Mouse (Mus musculus) embryonic facial prominence, embryonic 15.5 days (tissue): ENCODE measurements at regions not wholly inside any gene's neighbourhood (a gene's known extent, or its start where the extent isn't known, plus 50 kb on each side); places are given as distances from the start of the nearest gene placed in this dataset.

Experiments
- ATAC-seq: fragments of 200-750 bp; cut with Nextera tagmentation; 2 replicates; pipeline ENCODE4 v1.8.0; 2017; ENCODE audit warnings: low read depth, moderate TSS enrichment; ENCODE audit not compliant: insufficient number of reproducible peaks, low FRiP score, low TSS enrichment
- H3K27ac ChIP-seq: fragments of 300-500 bp; sonication (generic); replicated peaks from 2 replicates; pipeline ENCODE4 v1.5.1; 2015; ENCODE audit warnings: mild to moderate bottlenecking, inconsistent platforms
- H3K27me3 ChIP-seq: fragments of 300-500 bp; sonication (generic); 2 replicates; pipeline ENCODE4 v1.6.1; 2015; ENCODE audit warnings: inconsistent platforms
- H3K36me3 ChIP-seq: fragments of 300-500 bp; sonication (generic); 2 replicates; pipeline ENCODE4 v1.6.1; 2015; ENCODE audit warnings: mild to moderate bottlenecking, inconsistent platforms
- H3K4me1 ChIP-seq: fragments of 300-500 bp; sonication (generic); 2 replicates; pipeline ENCODE4 v1.6.1; 2015; ENCODE audit warnings: inconsistent platforms
- H3K4me2 ChIP-seq: fragments of 300-500 bp; sonication (generic); replicated peaks from 2 replicates; pipeline ENCODE4 v1.6.1; 2015; ENCODE audit warnings: mild to moderate bottlenecking, inconsistent platforms
- H3K4me3 ChIP-seq: fragments of 300-500 bp; sonication (generic); replicated peaks from 2 replicates; pipeline ENCODE4 v1.5.1; 2015; ENCODE audit warnings: mild to moderate bottlenecking, inconsistent platforms
- H3K9ac ChIP-seq: fragments of 300-500 bp; sonication (generic); 2 replicates; pipeline ENCODE4 v1.6.1; 2015; ENCODE audit warnings: inconsistent platforms
- H3K9me3 ChIP-seq: fragments of 300-500 bp; sonication (generic); replicated peaks from 2 replicates; pipeline ENCODE4 v1.6.1; 2016; ENCODE audit warnings: inconsistent platforms
- WGBS: fragments of 180-500 bp; shearing (Covaris S2); methylation state at CpG from one replicate; pipeline ENCODE4 v1.1.7; 2015; 5-methylcytosine and 5-hydroxymethylcytosine counted together

DNA sequence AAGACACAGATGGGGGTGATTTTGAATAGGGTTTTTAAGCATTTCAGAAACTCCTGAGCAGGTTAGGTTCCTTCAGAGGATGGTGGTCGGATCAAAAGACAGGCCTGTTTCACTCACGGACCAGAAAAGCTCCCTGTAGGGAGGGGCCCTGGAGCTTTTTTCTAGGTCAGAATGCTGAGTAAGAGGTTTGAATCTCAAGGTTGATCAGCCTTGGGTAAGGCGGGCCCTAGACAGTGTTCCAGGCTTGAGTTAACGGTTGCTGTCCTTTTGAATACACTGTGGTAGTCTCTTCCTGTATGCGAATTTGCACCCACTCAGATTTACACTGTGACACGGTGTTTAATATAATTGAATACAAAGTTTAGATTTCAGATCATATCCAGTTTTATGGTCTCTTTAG, 75.2 kb upstream of the 1700020N01Rik start:
- Histone ChIP-seq H3K27me3 (no peaks in the 10 kb centered on the region), H3K27ac (no peak overlapping the region), H3K4me1 (0 out of 2 replicates have a peak, but pooled peaks cover 5% of the 10 kb centered on the region), H3K36me3 (no peaks in the 10 kb centered on the region), H3K4me2 (no peak overlapping the region), H3K9ac (no peak overlapping the region), H3K4me3 (no peak overlapping the region), H3K9me3 (no peaks in the 10 kb centered on the region)
- no peak for ATAC-seq
- 75% methylated on average over 6 of the region's 6 CpGs for WGBS

- 64% methylated on average over 9 of the region's 9 CpGs for WGBS
Measured at GRCm38 (mm10) chr10:21520854-21521253, 72.1 kb upstream of the 1700020N01Rik start.

GRCm38 (mm10) chr10:21525555-21525954, 67.4 kb upstream of the 1700020N01Rik start:
- H3K9me3 ChIP-seq, result no peaks in the 10 kb centered on the region
- H3K27ac ChIP-seq, result no peak overlapping the region
- 77% methylated on average over 2 of the region's 2 CpGs for WGBS
- no peak overlapping the region for H3K4me2 ChIP-seq
- no peaks in the 10 kb centered on the region for H3K27me3 ChIP-seq
- no peaks in the 10 kb centered on the region for H3K36me3 ChIP-seq
- no peak overlapping the region for H3K4me3 ChIP-seq
- no peak for ATAC-seq
- H3K9ac ChIP-seq, result no peak overlapping the region
- H3K4me1 ChIP-seq, result no peaks in the 10 kb centered on the region

More at GRCm38 (mm10) chr10:21520854-21521253, 72.1 kb upstream of the 1700020N01Rik start:
- no peaks in the 10 kb centered on the region for H3K36me3 ChIP-seq
- H3K27ac ChIP-seq, result no peak overlapping the region
- no peak overlapping the region for H3K4me2 ChIP-seq
- H3K27me3 ChIP-seq, result no peaks in the 10 kb centered on the region
- no peak overlapping the region for H3K9ac ChIP-seq
- H3K9me3 ChIP-seq, result no peaks in the 10 kb centered on the region
- ATAC-seq, result no peak
- 0 out of 2 replicates have a peak, but pooled peaks cover 5% of the 10 kb centered on the region for H3K4me1 ChIP-seq
- H3K4me3 ChIP-seq, result no peak overlapping the region

GRCm38 (mm10) chr10:21528396-21528795, 64.5 kb upstream of the 1700020N01Rik start:
- Histone ChIP-seq H3K4me2 (no peak overlapping the region), H3K4me1 (no peaks in the 10 kb centered on the region), H3K27ac (no peak overlapping the region), H3K27me3 (no peaks in the 10 kb centered on the region), H3K4me3 (no peak overlapping the region), H3K9ac (no peak overlapping the region), H3K9me3 (no peaks in the 10 kb centered on the region), H3K36me3 (no peaks in the 10 kb centered on the region)
- 59% methylated on average over 3 of the region's 3 CpGs for WGBS
- no peak for ATAC-seq

GRCm38 (mm10) chr10:21529098-21529749, 63.7 kb upstream of the 1700020N01Rik start:
- no peak overlapping the region for H3K9ac ChIP-seq
- WGBS, result 69% methylated on average over 10 of the region's 10 CpGs
- H3K9me3 ChIP-seq, result no peaks in the 10 kb centered on the region
- H3K4me3 ChIP-seq, result no peak overlapping the region
- ATAC-seq, result no peak
- no peaks in the 10 kb centered on the region for H3K27me3 ChIP-seq
- no peak overlapping the region for H3K27ac ChIP-seq
- no peaks in the 10 kb centered on the region for H3K36me3 ChIP-seq
- H3K4me2 ChIP-seq, result no peak overlapping the region
- H3K4me1 ChIP-seq, result no peaks in the 10 kb centered on the region

GRCm38 (mm10) chr10:21532142-21532541, 60.8 kb upstream of the 1700020N01Rik start:
- H3K9ac ChIP-seq, result no peak overlapping the region
- no peak overlapping the region for H3K27ac ChIP-seq
- no peak overlapping the region for H3K4me2 ChIP-seq
- no peak for ATAC-seq
- H3K36me3 ChIP-seq, result no peaks in the 10 kb centered on the region
- H3K27me3 ChIP-seq, result no peaks in the 10 kb centered on the region
- no peaks in the 10 kb centered on the region for H3K4me1 ChIP-seq
- no peak overlapping the region for H3K4me3 ChIP-seq
- no peaks in the 10 kb centered on the region for H3K9me3 ChIP-seq
- WGBS, result 62% methylated on average over 1 of the region's 1 CpGs

DNA sequence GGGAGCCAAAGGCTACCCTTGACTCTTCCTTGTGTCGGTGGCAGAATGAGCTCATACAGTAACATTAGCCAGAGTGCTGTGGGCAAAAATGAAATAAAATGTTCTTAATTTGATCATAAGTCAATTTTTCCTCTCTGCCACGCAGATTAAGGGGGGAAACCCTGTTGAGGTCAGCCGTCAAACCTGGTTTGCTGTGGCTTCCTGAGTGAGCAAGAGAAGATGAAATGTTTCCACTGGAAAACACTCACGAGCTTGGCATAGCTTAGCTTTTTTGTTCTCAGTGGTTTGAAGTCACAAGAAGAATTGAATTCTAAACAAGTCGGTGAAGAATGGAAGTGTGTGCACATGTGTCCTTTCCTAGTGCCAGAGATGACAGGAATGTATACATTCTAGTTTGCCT, 57.3 kb upstream of the 1700020N01Rik start:
- WGBS, result 36% methylated on average over 5 of the region's 5 CpGs

DNA sequence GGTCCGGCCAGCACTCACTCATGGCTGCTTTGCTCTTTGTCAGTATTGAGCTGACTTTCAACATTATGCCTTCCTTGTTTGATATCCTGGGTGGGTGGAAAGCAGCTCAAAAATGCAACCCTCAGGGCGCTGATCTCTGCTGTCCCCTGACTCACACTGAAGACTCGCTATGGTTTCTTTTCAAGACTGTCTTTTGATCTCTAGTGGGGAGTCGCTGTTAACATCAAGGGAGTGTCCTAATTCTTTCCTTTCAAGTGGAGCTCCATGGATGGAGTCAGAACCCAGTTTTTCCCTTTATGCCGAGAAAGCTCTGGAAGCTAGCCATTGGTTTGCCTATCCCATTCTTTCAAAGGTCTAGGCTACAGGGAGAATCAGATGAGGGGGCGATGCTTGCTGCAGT, 54.5 kb upstream of the 1700020N01Rik start:
- H3K36me3 ChIP-seq, result no peaks in the 10 kb centered on the region
- no peaks in the 10 kb centered on the region for H3K27me3 ChIP-seq
- WGBS, result 48% methylated on average over 6 of the region's 6 CpGs
- ATAC-seq, result no peak
- H3K4me3 ChIP-seq, result no peak overlapping the region
- no peak overlapping the region for H3K27ac ChIP-seq
- no peak overlapping the region for H3K4me2 ChIP-seq
- no peaks in the 10 kb centered on the region for H3K9me3 ChIP-seq
- no peak overlapping the region for H3K9ac ChIP-seq
- no peaks in the 10 kb centered on the region for H3K4me1 ChIP-seq

More for the DNA sequence above, 57.3 kb upstream of the 1700020N01Rik start:
- no peaks in the 10 kb centered on the region for H3K36me3 ChIP-seq
- no peaks in the 10 kb centered on the region for H3K9me3 ChIP-seq
- H3K27me3 ChIP-seq, result no peaks in the 10 kb centered on the region
- H3K27ac ChIP-seq, result no peak overlapping the region
- no peak for ATAC-seq
- H3K4me1 ChIP-seq, result no peaks in the 10 kb centered on the region
- no peak overlapping the region for H3K4me2 ChIP-seq
- no peak overlapping the region for H3K9ac ChIP-seq
- no peak overlapping the region for H3K4me3 ChIP-seq
